Mouse (Mus musculus): ENCODE results near the gene Tex45. TPM values are rescaled to one million over a fixed set of nuclear protein-coding genes. Genes with fewer than 3 reads are reported as not detected.

Tex45 gene
- polyA plus RNA-seq, 1 experiment from 2014 or later: not detected

GRCm38 (mm10) chr8:3516450-3517116 lies 45.9 kb downstream of the Tex45 start:
- Histone ChIP-seq H3K4me1 (ENCODE audit: insufficient read depth) (peaks cover 16% of the 10 kb centered on the region), H3K9ac (replicated peaks) (peak overlapping the region; percentile 78), H3K4me2 (ENCODE audit: low read depth, low read length) (peak overlapping the region; percentile 90), H3K4me3 (ENCODE audit: low read depth, low read length) (peak overlapping the region; percentile 74), H3K27ac (ENCODE audit: low read depth) (peak overlapping the region; percentile 76), H3K27me3 (ENCODE audit: insufficient read depth, low read length) (no peaks in the 10 kb centered on the region), H3K9me3 (ENCODE audit: low read length) (no peaks in the 10 kb centered on the region), H3K36me3 (replicated peaks; ENCODE audit: insufficient read depth, low read length) (peaks cover 13% of the 10 kb centered on the region)
- 1% methylated on average over 36 of the region's 36 CpGs for WGBS (ENCODE audit: insufficient replicate concordance)
- TF ChIP-seq CTCF (IDR thresholded peaks at IDR 0.05; ENCODE audit: low read depth) (no peak), EP300 (IDR thresholded peaks at IDR 0.05; ENCODE audit: low read depth) (no peak)
- ATAC-seq: peak; percentile 88
- peak; percentile 91 for DNase-seq

GRCm38 (mm10) chr8:3517117-3517495 lies 46.4 kb downstream of the Tex45 start:
- peaks cover 18% of the 10 kb centered on the region for H3K4me1 ChIP-seq (ENCODE audit: insufficient read depth)
- H3K9me3 ChIP-seq (ENCODE audit: low read length): no peaks in the 10 kb centered on the region
- no peaks in the 10 kb centered on the region for H3K27me3 ChIP-seq (ENCODE audit: insufficient read depth, low read length)
- H3K36me3 ChIP-seq (replicated peaks; ENCODE audit: insufficient read depth, low read length): peaks cover 16% of the 10 kb centered on the region
- WGBS (ENCODE audit: insufficient replicate concordance): 6% methylated on average over 16 of the region's 16 CpGs
- H3K27ac ChIP-seq (ENCODE audit: low read depth): 0 out of 2 replicates have a peak overlapping the region, but pooled peaks have one; percentile 76
- peak overlapping the region; percentile 90 for H3K4me2 ChIP-seq (ENCODE audit: low read depth, low read length)
- no peak for TF ChIP-seq CTCF (IDR thresholded peaks at IDR 0.05; ENCODE audit: low read depth)
- no peak for TF ChIP-seq EP300 (IDR thresholded peaks at IDR 0.05; ENCODE audit: low read depth)
- no peak for DNase-seq
- peak overlapping the region; percentile 62 for H3K9ac ChIP-seq (replicated peaks)
- peak overlapping the region; percentile 74 for H3K4me3 ChIP-seq (ENCODE audit: low read depth, low read length)
- ATAC-seq: no peak; the same call in 1 of the 2 replicates

GRCm38 (mm10) chr8:3522007-3522697 lies 51.5 kb downstream of the Tex45 start:
- Histone ChIP-seq H3K4me3 (ENCODE audit: low read depth, low read length) (no peak overlapping the region), H3K36me3 (replicated peaks; ENCODE audit: insufficient read depth, low read length) (peaks cover 37% of the 10 kb centered on the region), H3K9ac (replicated peaks) (no peak overlapping the region), H3K4me1 (ENCODE audit: insufficient read depth) (peaks cover 15% of the 10 kb centered on the region), H3K27me3 (ENCODE audit: insufficient read depth, low read length) (no peaks in the 10 kb centered on the region), H3K27ac (ENCODE audit: low read depth) (peak overlapping the region; percentile 86), H3K9me3 (ENCODE audit: low read length) (no peaks in the 10 kb centered on the region), H3K4me2 (ENCODE audit: low read depth, low read length) (peak overlapping the region; percentile 58)
- 58% methylated on average over 13 of the region's 13 CpGs for WGBS (ENCODE audit: insufficient replicate concordance)
- TF ChIP-seq EP300 (IDR thresholded peaks at IDR 0.05; ENCODE audit: low read depth) (peak; percentile 95), CTCF (IDR thresholded peaks at IDR 0.05; ENCODE audit: low read depth) (no peak)
- DNase-seq (peak; percentile 65), ATAC-seq (peak; percentile 99)

- no peaks in the 10 kb centered on the region for H3K9me3 ChIP-seq (ENCODE audit: low read length)
- TF ChIP-seq EP300 (IDR thresholded peaks at IDR 0.05; ENCODE audit: low read depth): no peak
- DNase-seq (no peak), ATAC-seq (no peak)
- no peak overlapping the region for H3K4me3 ChIP-seq (ENCODE audit: low read depth, low read length)
- no peaks in the 10 kb centered on the region for H3K27me3 ChIP-seq (ENCODE audit: insufficient read depth, low read length)
- WGBS (ENCODE audit: insufficient replicate concordance): 70% methylated on average over 5 of the region's 5 CpGs
- H3K36me3 ChIP-seq (replicated peaks; ENCODE audit: insufficient read depth, low read length): peaks cover 32% of the 10 kb centered on the region
- H3K27ac ChIP-seq (ENCODE audit: low read depth): no peak overlapping the region
- peaks cover 2% of the 10 kb centered on the region; the same call in 1 of the 2 replicates for H3K4me1 ChIP-seq (ENCODE audit: insufficient read depth)
- H3K4me2 ChIP-seq (ENCODE audit: low read depth, low read length): no peak overlapping the region
- no peak overlapping the region for H3K9ac ChIP-seq (replicated peaks)
These were observed 60.2 kb downstream of the Tex45 start for GRCm38 (mm10) chr8:3530816-3531215.

DNA sequence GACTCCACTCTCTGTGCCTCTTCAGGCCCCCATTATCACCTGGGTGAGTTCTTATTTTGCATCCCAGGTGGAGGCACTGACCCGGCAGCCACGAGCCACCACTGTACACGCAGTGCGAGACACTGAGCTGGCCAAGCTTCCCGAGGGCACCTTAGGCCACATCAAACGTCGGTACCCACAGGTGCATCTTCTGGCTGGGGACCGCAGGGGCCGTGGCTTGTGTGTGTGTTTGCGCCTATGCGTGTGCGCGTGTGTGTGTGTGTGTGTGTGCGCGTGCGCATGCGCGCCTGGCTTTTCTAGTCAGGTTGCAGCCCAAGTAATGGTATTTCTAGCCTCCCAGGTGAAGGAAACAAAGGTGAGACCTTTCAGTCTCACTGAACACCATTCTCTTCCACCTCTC lies 61.3 kb downstream of the Tex45 start:
- H3K9ac ChIP-seq (replicated peaks): no peak overlapping the region
- H3K36me3 ChIP-seq (replicated peaks; ENCODE audit: insufficient read depth, low read length): peaks cover 25% of the 10 kb centered on the region
- no peaks in the 10 kb centered on the region for H3K9me3 ChIP-seq (ENCODE audit: low read length)
- no peaks in the 10 kb centered on the region for H3K27me3 ChIP-seq (ENCODE audit: insufficient read depth, low read length)
- H3K4me2 ChIP-seq (ENCODE audit: low read depth, low read length): no peak overlapping the region
- H3K4me3 ChIP-seq (ENCODE audit: low read depth, low read length): no peak overlapping the region
- H3K4me1 ChIP-seq (ENCODE audit: insufficient read depth): peaks cover 9% of the 10 kb centered on the region
- ATAC-seq: no peak
- 97% methylated on average over 18 of the region's 18 CpGs for WGBS (ENCODE audit: insufficient replicate concordance)
- no peak overlapping the region for H3K27ac ChIP-seq (ENCODE audit: low read depth)
- no peak for DNase-seq
- no peak for TF ChIP-seq CTCF (IDR thresholded peaks at IDR 0.05; ENCODE audit: low read depth)
- no peak for TF ChIP-seq EP300 (IDR thresholded peaks at IDR 0.05; ENCODE audit: low read depth)

GRCm38 (mm10) chr8:3536053-3536841 lies 65.6 kb downstream of the Tex45 start:
- H3K4me2 ChIP-seq (ENCODE audit: low read depth, low read length): peak overlapping the region; percentile 30; the same call in 1 of the 2 replicates
- H3K36me3 ChIP-seq (replicated peaks; ENCODE audit: insufficient read depth, low read length): peaks cover 48% of the 10 kb centered on the region
- H3K9me3 ChIP-seq (ENCODE audit: low read length): no peaks in the 10 kb centered on the region
- WGBS (ENCODE audit: insufficient replicate concordance): 62% methylated on average over 15 of the region's 15 CpGs
- H3K4me1 ChIP-seq (ENCODE audit: insufficient read depth): peaks cover 9% of the 10 kb centered on the region
- DNase-seq (peak; percentile 85), ATAC-seq (peak; percentile 85)
- no peak overlapping the region for H3K27ac ChIP-seq (ENCODE audit: low read depth)
- no peak overlapping the region for H3K9ac ChIP-seq (replicated peaks)
- TF ChIP-seq EP300 (IDR thresholded peaks at IDR 0.05; ENCODE audit: low read depth) (no peak), CTCF (IDR thresholded peaks at IDR 0.05; ENCODE audit: low read depth) (no peak)
- H3K4me3 ChIP-seq (ENCODE audit: low read depth, low read length): no peak overlapping the region
- H3K27me3 ChIP-seq (ENCODE audit: insufficient read depth, low read length): no peaks in the 10 kb centered on the region

Other genes starting within 250 kb of the Tex45 start
- 28.9 and 31.3 TPM in 2 replicates for gene Insr, start 191.2 kb upstream of the Tex45 start, polyA plus RNA-seq (2015; fragmentation: Nextera tagmentation; extraction: Ambion mirVana)
- gene A430078G23Rik, start 117.4 kb upstream of the Tex45 start, polyA plus RNA-seq (2015; fragmentation: Nextera tagmentation; extraction: Ambion mirVana): 1.2 and 1.7 TPM in 2 replicates
- 1.8 and 1.9 TPM in 2 replicates for gene Arhgef18, start 77.9 kb upstream of the Tex45 start, polyA plus RNA-seq (2015; fragmentation: Nextera tagmentation; extraction: Ambion mirVana)
- 14.8 and 14.9 TPM in 2 replicates for gene Pex11g, start 3.2 kb upstream of the Tex45 start, polyA plus RNA-seq (2015; fragmentation: Nextera tagmentation; extraction: Ambion mirVana)
- gene Zfp358, start 22.3 kb downstream of the Tex45 start, polyA plus RNA-seq (2015; fragmentation: Nextera tagmentation; extraction: Ambion mirVana): 4.9 and 6.3 TPM in 2 replicates
- gene Mcoln1, start 29.6 kb downstream of the Tex45 start, polyA plus RNA-seq (2015; fragmentation: Nextera tagmentation; extraction: Ambion mirVana): 19.9 and 20.6 TPM in 2 replicates
- gene Pnpla6, start 44.5 kb downstream of the Tex45 start, polyA plus RNA-seq (2015; fragmentation: Nextera tagmentation; extraction: Ambion mirVana): 6.4 TPM in 2 replicates
- 0.89 and 1.0 TPM in 2 replicates for gene C330021F23Rik, start 97.1 kb downstream of the Tex45 start, polyA plus RNA-seq (2015; fragmentation: Nextera tagmentation; extraction: Ambion mirVana)
- gene Camsap3, start 116.4 kb downstream of the Tex45 start, polyA plus RNA-seq (2015; fragmentation: Nextera tagmentation; extraction: Ambion mirVana): 2.4 and 2.6 TPM in 2 replicates
- gene Xab2, start 150.5 kb downstream of the Tex45 start, polyA plus RNA-seq (2015; fragmentation: Nextera tagmentation; extraction: Ambion mirVana): 13.2 and 15.9 TPM in 2 replicates
- gene Pet100, start 150.7 kb downstream of the Tex45 start, polyA plus RNA-seq (2015; fragmentation: Nextera tagmentation; extraction: Ambion mirVana): 88.9 and 91.2 TPM in 2 replicates
- gene Pcp2, start 154.7 kb downstream of the Tex45 start, polyA plus RNA-seq (2015; fragmentation: Nextera tagmentation; extraction: Ambion mirVana): 0.07 TPM in 1 of 2 replicates, not detected in the other
- gene Stxbp2, start 160.1 kb downstream of the Tex45 start, polyA plus RNA-seq (2015; fragmentation: Nextera tagmentation; extraction: Ambion mirVana): 40.5 and 46.9 TPM in 2 replicates
- not detected in 2 replicates for gene Retn, start 184.9 kb downstream of the Tex45 start, polyA plus RNA-seq (2015; fragmentation: Nextera tagmentation; extraction: Ambion mirVana)
- gene Mcemp1, start 194.9 kb downstream of the Tex45 start, polyA plus RNA-seq (2015; fragmentation: Nextera tagmentation; extraction: Ambion mirVana): 11.9 and 12.8 TPM in 2 replicates
- 2.7 and 3.4 TPM in 2 replicates for gene Fcor, start 201.5 kb downstream of the Tex45 start, polyA plus RNA-seq (2015; fragmentation: Nextera tagmentation; extraction: Ambion mirVana)
- 16.6 and 16.9 TPM in 2 replicates for gene Trappc5, start 205.4 kb downstream of the Tex45 start, polyA plus RNA-seq (2015; fragmentation: Nextera tagmentation; extraction: Ambion mirVana)
- gene Fcer2a, start 223.3 kb downstream of the Tex45 start, polyA plus RNA-seq (2015; fragmentation: Nextera tagmentation; extraction: Ambion mirVana): 0.05 and 0.06 TPM in 2 replicates
- 29.3 and 30.2 TPM in 2 replicates for gene Clec4g, start 249.8 kb downstream of the Tex45 start, polyA plus RNA-seq (2015; fragmentation: Nextera tagmentation; extraction: Ambion mirVana)

All from liver, postnatal 0 days (tissue).